Mouse (Mus musculus): ENCODE results near the gene Fhad1.

Gene Fhad1

GRCm38 (mm10) chr4:141977346-141977745 lies 37.5 kb downstream of the Fhad1 start:
- DNase-seq (ENCODE audit: inconsistent ontology term), result no peak

GRCm38 (mm10) chr4:141976163-141976562 lies 38.7 kb downstream of the Fhad1 start:
- DNase-seq (ENCODE audit: inconsistent ontology term), result no peak

GRCm38 (mm10) chr4:141964575-141964974 lies 50.3 kb downstream of the Fhad1 start:
- DNase-seq (ENCODE audit: inconsistent ontology term), result peak; percentile 34

GRCm38 (mm10) chr4:141963907-141964306 lies 51.0 kb downstream of the Fhad1 start:
- no peak for DNase-seq (ENCODE audit: inconsistent ontology term)

GRCm38 (mm10) chr4:141962811-141963685 lies 51.8 kb downstream of the Fhad1 start:
- peak; percentile 41 for DNase-seq (ENCODE audit: inconsistent ontology term)

GRCm38 (mm10) chr4:141960037-141960436 lies 54.8 kb downstream of the Fhad1 start:
- DNase-seq (ENCODE audit: inconsistent ontology term), result no peak

GRCm38 (mm10) chr4:141959615-141960014 lies 55.3 kb downstream of the Fhad1 start:
- no peak for DNase-seq (ENCODE audit: inconsistent ontology term)

GRCm38 (mm10) chr4:141958614-141959375 lies 56.1 kb downstream of the Fhad1 start:
- peak; percentile 65 for DNase-seq (ENCODE audit: inconsistent ontology term)

- DNase-seq (ENCODE audit: inconsistent ontology term), result peak; percentile 74
These were observed 56.7 kb downstream of the Fhad1 start for GRCm38 (mm10) chr4:141958188-141958587.

GRCm38 (mm10) chr4:141957740-141958139 lies 57.1 kb downstream of the Fhad1 start:
- DNase-seq (ENCODE audit: inconsistent ontology term), result no peak

GRCm38 (mm10) chr4:141956931-141957330 lies 58.0 kb downstream of the Fhad1 start:
- no peak for DNase-seq (ENCODE audit: inconsistent ontology term)

- DNase-seq (ENCODE audit: inconsistent ontology term), result no peak
These were observed 59.8 kb downstream of the Fhad1 start for GRCm38 (mm10) chr4:141954770-141955720.

- DNase-seq (ENCODE audit: inconsistent ontology term), result no peak
These were observed 61.0 kb downstream of the Fhad1 start for GRCm38 (mm10) chr4:141953859-141954258.

GRCm38 (mm10) chr4:141953291-141953690 lies 61.6 kb downstream of the Fhad1 start:
- no peak for DNase-seq (ENCODE audit: inconsistent ontology term)

GRCm38 (mm10) chr4:141952824-141953223 lies 62.1 kb downstream of the Fhad1 start:
- peak; percentile 41 for DNase-seq (ENCODE audit: inconsistent ontology term)

- no peak for DNase-seq (ENCODE audit: inconsistent ontology term)
These were observed 62.8 kb downstream of the Fhad1 start for GRCm38 (mm10) chr4:141952114-141952513.

- no peak for DNase-seq (ENCODE audit: inconsistent ontology term)
These were observed 65.4 kb downstream of the Fhad1 start for GRCm38 (mm10) chr4:141949436-141949835.

- no peak for DNase-seq (ENCODE audit: inconsistent ontology term)
These were observed 66.1 kb downstream of the Fhad1 start for GRCm38 (mm10) chr4:141948822-141949221.

- DNase-seq (ENCODE audit: inconsistent ontology term), result no peak
These were observed 72.5 kb downstream of the Fhad1 start for GRCm38 (mm10) chr4:141942403-141942802.

- DNase-seq (ENCODE audit: inconsistent ontology term), result no peak
These were observed 73.6 kb downstream of the Fhad1 start for GRCm38 (mm10) chr4:141941289-141941688.

- no peak for DNase-seq (ENCODE audit: inconsistent ontology term)
These were observed 76.3 kb downstream of the Fhad1 start for GRCm38 (mm10) chr4:141938535-141938934.
